Mouse (Mus musculus) embryonic facial prominence, embryonic 13.5 days (tissue): ENCODE results near the gene Tmem120a. TPM values are rescaled to one million over a fixed set of nuclear protein-coding genes. Genes with fewer than 3 reads are reported as not detected.
A peak's percentile ranks its signal among the peaks of the same experiment; 100 is the strongest.

Experiments
- ATAC-seq: fragments of 200-750 bp; cut with Nextera tagmentation; 2 replicates; pipeline ENCODE4 v1.8.0; 2017; ENCODE audit warnings: low read depth; ENCODE audit not compliant: insufficient number of reproducible peaks, insufficient read depth, low FRiP score, low TSS enrichment
- H3K27ac ChIP-seq: fragments of 300-500 bp; sonication (generic); 2 replicates; pipeline ENCODE4 v1.5.1; 2015; ENCODE audit warnings: moderate library complexity, mild to moderate bottlenecking, inconsistent platforms
- H3K27me3 ChIP-seq: fragments of 300-500 bp; sonication (generic); 2 replicates; pipeline ENCODE4 v1.6.1; 2015; ENCODE audit warnings: mild to moderate bottlenecking, inconsistent platforms
- H3K36me3 ChIP-seq: fragments of 300-500 bp; sonication (generic); 2 replicates; pipeline ENCODE4 v1.6.1; 2015; ENCODE audit warnings: mild to moderate bottlenecking, inconsistent platforms
- H3K4me1 ChIP-seq: fragments of 300-500 bp; sonication (generic); 2 replicates; pipeline ENCODE4 v1.6.1; 2015; ENCODE audit warnings: inconsistent platforms
- H3K4me2 ChIP-seq: fragments of 300-500 bp; sonication (generic); 2 replicates; pipeline ENCODE4 v1.6.1; 2015; ENCODE audit warnings: moderate library complexity, mild to moderate bottlenecking, inconsistent platforms
- H3K4me3 ChIP-seq: fragments of 300-500 bp; sonication (generic); 2 replicates; pipeline ENCODE4 v1.5.1; 2015; ENCODE audit warnings: mild to moderate bottlenecking, inconsistent platforms
- H3K9ac ChIP-seq: fragments of 300-500 bp; sonication (generic); 2 replicates; pipeline ENCODE4 v1.6.1; 2015; ENCODE audit warnings: mild to moderate bottlenecking, inconsistent platforms
- H3K9me3 ChIP-seq: fragments of 300-500 bp; sonication (generic); 2 replicates; pipeline ENCODE4 v1.6.1; 2016; ENCODE audit warnings: inconsistent platforms
- WGBS: fragments of 180-500 bp; shearing (Covaris S2); methylation state at CpG from one replicate; pipeline ENCODE4 v1.1.7; 2015; ENCODE audit warnings: mixed read lengths; 5-methylcytosine and 5-hydroxymethylcytosine counted together
- polyA plus RNA-seq: library from polyadenylated mRNA; unstranded; fragments of >200 nt; fragmentation: Nextera tagmentation; extraction: Ambion mirVana; gene quantifications from 2 replicates; pipeline ENCODE4 v1.2.1, GENCODE M21; 2015

Tmem120a gene
- 39.4 and 46.8 TPM in 2 replicates for polyA plus RNA-seq

DNA sequence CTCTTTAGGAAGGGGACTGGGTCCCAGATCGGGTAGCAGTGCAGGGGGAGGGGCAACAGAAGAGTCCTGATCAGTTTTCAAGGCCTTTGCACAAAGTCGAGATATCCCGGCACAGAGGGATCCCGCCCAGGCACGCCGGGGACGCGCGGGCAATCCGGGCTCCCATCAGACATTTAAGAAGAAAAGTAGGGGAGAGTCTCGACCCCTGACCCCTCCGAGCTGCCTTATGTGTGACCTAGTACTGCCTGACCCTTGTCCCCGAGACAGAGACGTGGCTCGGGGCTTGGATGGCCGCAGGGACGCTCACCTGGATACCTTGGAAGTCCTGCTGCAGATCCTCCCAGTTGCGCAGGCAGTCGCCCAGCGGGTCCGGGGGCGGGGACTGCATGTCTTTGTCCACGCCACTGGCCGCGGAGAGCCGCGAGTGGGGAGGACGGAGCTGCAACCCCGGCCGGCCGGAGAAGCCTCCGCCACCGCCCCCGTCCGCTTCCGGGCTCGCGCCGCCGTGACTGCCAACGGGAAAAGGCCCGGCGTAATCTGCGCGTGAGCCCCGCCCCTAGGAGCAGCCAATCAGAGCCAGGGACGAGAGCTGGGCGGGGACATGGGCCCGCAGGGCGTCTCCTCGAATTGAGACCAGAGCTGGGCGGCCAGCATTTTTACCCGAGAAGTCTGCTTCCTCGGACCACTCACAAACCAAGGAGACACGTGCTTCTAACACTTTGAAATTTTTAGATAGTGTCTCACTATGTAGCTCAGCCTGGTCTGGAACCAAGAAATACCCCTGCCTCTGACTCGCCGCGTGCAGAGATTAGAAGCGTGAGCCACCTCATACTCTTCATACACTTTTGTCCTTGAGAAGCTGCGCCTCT lies at the start of gene Tmem120a:
Gene Tmem120a, minus strand, starts transcription at position 708 of the 869 bp plus-strand sequence.
- Histone ChIP-seq H3K4me1 (peaks cover 17% of the 10 kb centered on the region), H3K4me2 (peak within 1 kb of the TSS; percentile 91), H3K9me3 (0 out of 2 replicates have a peak, but pooled peaks cover 3% of the 10 kb centered on the region)

GRCm38 (mm10) chr5:135782901-135783300 lies 38.7 kb upstream of the Tmem120a start:
- Histone ChIP-seq H3K9ac (no peak overlapping the region), H3K4me1 (peaks cover 15% of the 10 kb centered on the region), H3K4me3 (no peak overlapping the region), H3K27ac (no peak overlapping the region), H3K27me3 (no peaks in the 10 kb centered on the region), H3K36me3 (peaks cover 63% of the 10 kb centered on the region), H3K9me3 (no peaks in the 10 kb centered on the region), H3K4me2 (no peak overlapping the region)
- no peak for ATAC-seq
- 91% methylated on average over 4 of the region's 4 CpGs for WGBS

More for the DNA sequence above, at the start of gene Tmem120a:
- Histone ChIP-seq H3K9ac (peak within 1 kb of the TSS; percentile 87), H3K36me3 (peaks cover 24% of the 10 kb centered on the region), H3K27me3 (no peaks in the 10 kb centered on the region), H3K4me3 (peak within 1 kb of the TSS; percentile 88), H3K27ac (peak within 1 kb of the TSS; percentile 75)
- ATAC-seq = peak; percentile 91
- under 1% methylated on average over 57 of the region's 60 CpGs for WGBS

DNA sequence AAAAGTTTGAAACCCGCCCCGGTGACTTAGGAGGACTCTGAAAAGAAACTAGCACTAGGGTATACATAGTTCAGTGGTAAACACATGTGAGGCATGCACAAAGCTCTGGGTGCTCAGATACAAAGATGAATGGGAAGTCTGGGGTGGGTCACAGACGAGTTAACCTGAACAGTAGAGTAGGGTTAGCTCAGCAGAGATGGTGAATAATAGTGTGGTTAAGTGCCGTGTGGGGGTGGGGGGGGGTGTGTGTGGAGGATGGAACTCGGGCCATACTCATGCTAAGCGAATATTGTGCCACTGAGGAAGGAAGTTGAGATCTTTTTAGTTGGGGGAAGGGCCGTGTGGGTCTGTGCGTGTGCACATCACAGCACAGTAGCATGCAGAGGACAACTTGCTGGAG lies 36.1 kb upstream of the Tmem120a start:
- Histone ChIP-seq H3K4me1 (peaks cover 24% of the 10 kb centered on the region), H3K4me2 (peak overlapping the region; percentile 85; the same call in 1 of the 2 replicates), H3K27ac (no peak overlapping the region), H3K4me3 (peak overlapping the region; percentile 89; the same call in 1 of the 2 replicates), H3K9ac (0 out of 2 replicates have a peak overlapping the region, but pooled peaks have one; percentile 92), H3K9me3 (no peaks in the 10 kb centered on the region), H3K36me3 (peaks cover 38% of the 10 kb centered on the region), H3K27me3 (no peaks in the 10 kb centered on the region)
- 86% methylated on average over 8 of the region's 8 CpGs for WGBS
- no peak for ATAC-seq

GRCm38 (mm10) chr5:135778471-135779445 lies 34.5 kb upstream of the Tmem120a start, which contains the start of gene Mdh2:
Mdh2 (plus strand) TSS chr5:135778480.
- no peaks in the 10 kb centered on the region for H3K27me3 ChIP-seq
- H3K27ac ChIP-seq = peak within 1 kb of the TSS; percentile 92
- under 1% methylated on average over 70 of the region's 70 CpGs for WGBS
- peak; percentile 96 for ATAC-seq
- peak within 1 kb of the TSS; percentile 85 for H3K4me2 ChIP-seq
- peaks cover 22% of the 10 kb centered on the region for H3K36me3 ChIP-seq
- H3K9me3 ChIP-seq = no peaks in the 10 kb centered on the region
- peak within 1 kb of the TSS; percentile 92 for H3K9ac ChIP-seq
- H3K4me3 ChIP-seq = peak within 1 kb of the TSS; percentile 89
- peaks cover 24% of the 10 kb centered on the region for H3K4me1 ChIP-seq

- ATAC-seq = peak; percentile 1; the same call in 1 of the 2 replicates
- peak within 1 kb of the TSS; percentile 89 for H3K4me3 ChIP-seq
- under 1% methylated on average over 45 of the region's 45 CpGs for WGBS
- peaks cover 24% of the 10 kb centered on the region for H3K4me1 ChIP-seq
- peaks cover 14% of the 10 kb centered on the region for H3K36me3 ChIP-seq
- peak within 1 kb of the TSS; percentile 92 for H3K27ac ChIP-seq
- H3K9ac ChIP-seq = peak within 1 kb of the TSS; percentile 92
- H3K27me3 ChIP-seq = no peaks in the 10 kb centered on the region
- H3K4me2 ChIP-seq = peak within 1 kb of the TSS; percentile 85
- no peaks in the 10 kb centered on the region for H3K9me3 ChIP-seq
Observed at GRCm38 (mm10) chr5:135777796-135778470, 33.7 kb upstream of the Tmem120a start, which contains the start of gene Styxl1. Styxl1 (minus strand) TSS chr5:135778385.

DNA sequence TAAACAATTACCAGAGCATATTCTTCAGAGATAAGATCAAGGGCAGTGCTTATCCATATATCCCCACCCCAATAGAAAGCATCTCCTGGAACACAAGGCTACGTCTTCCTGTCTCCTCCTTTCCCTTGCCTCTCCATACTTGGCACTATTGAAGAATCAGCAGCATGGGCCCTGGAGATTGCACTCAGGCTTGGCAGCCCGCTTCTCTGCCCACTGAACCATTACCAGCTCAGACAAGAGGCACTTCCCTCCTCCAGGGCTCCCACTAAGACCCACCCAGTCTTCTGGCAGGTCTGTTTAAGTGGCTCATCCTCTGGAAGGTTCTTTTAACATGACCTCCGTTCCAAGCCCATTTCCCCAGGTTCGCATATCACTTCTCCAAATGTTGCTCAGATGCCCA lies 32.3 kb upstream of the Tmem120a start:
- Histone ChIP-seq H3K4me1 (peaks cover 24% of the 10 kb centered on the region), H3K9me3 (no peaks in the 10 kb centered on the region), H3K9ac (0 out of 2 replicates have a peak overlapping the region, but pooled peaks have one; percentile 92), H3K27me3 (no peaks in the 10 kb centered on the region), H3K27ac (no peak overlapping the region), H3K4me3 (no peak overlapping the region), H3K4me2 (no peak overlapping the region), H3K36me3 (peaks cover 1% of the 10 kb centered on the region)
- 81% methylated on average over 4 of the region's 4 CpGs for WGBS
- no peak for ATAC-seq

DNA sequence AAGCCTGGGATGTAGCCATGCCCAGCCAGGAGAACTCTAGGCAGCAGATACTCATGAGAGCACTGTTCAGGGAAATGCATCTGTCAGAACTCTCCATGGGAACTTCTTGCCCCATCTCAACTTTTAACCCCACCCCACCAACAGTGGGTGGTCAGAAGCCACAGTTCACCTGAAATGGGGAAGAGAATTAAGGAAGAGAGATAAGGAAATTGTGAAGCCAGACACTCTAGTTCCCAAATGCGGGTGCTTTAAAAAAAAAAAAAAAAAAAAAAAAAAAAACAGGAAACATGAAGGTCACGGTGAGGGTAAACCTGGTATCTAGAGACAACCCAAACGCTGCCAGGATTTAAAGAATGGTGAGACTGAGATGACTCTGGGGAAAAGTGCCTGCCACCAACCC lies 28.3 kb upstream of the Tmem120a start:
- Histone ChIP-seq H3K27me3 (no peaks in the 10 kb centered on the region), H3K9me3 (no peaks in the 10 kb centered on the region), H3K27ac (no peak overlapping the region), H3K4me3 (no peak overlapping the region), H3K9ac (no peak overlapping the region), H3K4me1 (peaks cover 7% of the 10 kb centered on the region), H3K36me3 (no peaks in the 10 kb centered on the region), H3K4me2 (no peak overlapping the region)
- no peak for ATAC-seq
- WGBS = 48% methylated on average over 3 of the region's 3 CpGs

DNA sequence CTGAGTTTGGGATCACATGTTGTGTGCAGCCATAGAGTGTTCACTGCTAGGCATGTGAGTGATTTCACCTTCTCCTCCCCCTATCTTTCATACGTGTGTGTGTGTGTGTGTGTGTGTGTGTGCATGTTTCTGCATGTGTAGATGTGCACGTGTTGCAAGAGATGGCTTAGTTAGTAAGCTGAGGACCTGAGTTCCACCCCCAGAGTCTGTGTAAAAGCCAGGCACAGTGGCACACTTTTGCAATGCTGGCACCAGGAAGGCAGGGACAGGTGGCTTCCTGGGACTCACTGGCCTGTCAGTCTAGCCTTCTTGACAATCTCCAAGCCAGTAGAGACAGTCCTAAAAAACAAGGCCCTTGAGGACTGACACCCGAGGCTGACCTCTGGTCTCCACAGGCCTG lies 20.7 kb upstream of the Tmem120a start:
- H3K9me3 ChIP-seq = no peaks in the 10 kb centered on the region
- 0 out of 2 replicates have a peak, but pooled peaks cover 4% of the 10 kb centered on the region for H3K27me3 ChIP-seq
- no peaks in the 10 kb centered on the region for H3K36me3 ChIP-seq
- H3K4me2 ChIP-seq = no peak overlapping the region
- H3K27ac ChIP-seq = no peak overlapping the region
- ATAC-seq = no peak
- H3K9ac ChIP-seq = no peak overlapping the region
- no peaks in the 10 kb centered on the region for H3K4me1 ChIP-seq
- 66% methylated on average over 3 of the region's 3 CpGs for WGBS
- H3K4me3 ChIP-seq = no peak overlapping the region

GRCm38 (mm10) chr5:135763526-135763925 lies 19.3 kb upstream of the Tmem120a start:
- no peak overlapping the region for H3K4me3 ChIP-seq
- no peaks in the 10 kb centered on the region for H3K9me3 ChIP-seq
- H3K27me3 ChIP-seq = 0 out of 2 replicates have a peak, but pooled peaks cover 4% of the 10 kb centered on the region
- no peaks in the 10 kb centered on the region for H3K36me3 ChIP-seq
- WGBS = 4% methylated on average over 7 of the region's 7 CpGs
- no peak for ATAC-seq
- H3K4me2 ChIP-seq = no peak overlapping the region
- 0 out of 2 replicates have a peak, but pooled peaks cover 4% of the 10 kb centered on the region for H3K4me1 ChIP-seq
- no peak overlapping the region for H3K9ac ChIP-seq
- H3K27ac ChIP-seq = no peak overlapping the region

- WGBS = 75% methylated on average over 3 of the region's 3 CpGs
- Histone ChIP-seq H3K9ac (no peak overlapping the region), H3K27ac (no peak overlapping the region), H3K36me3 (no peaks in the 10 kb centered on the region), H3K27me3 (0 out of 2 replicates have a peak, but pooled peaks cover 4% of the 10 kb centered on the region), H3K9me3 (no peaks in the 10 kb centered on the region), H3K4me3 (no peak overlapping the region), H3K4me1 (0 out of 2 replicates have a peak, but pooled peaks cover 4% of the 10 kb centered on the region), H3K4me2 (no peak overlapping the region)
- ATAC-seq = no peak
Observed at GRCm38 (mm10) chr5:135761881-135762280, 17.6 kb upstream of the Tmem120a start.
